Mouse (Mus musculus): Measurements from ENCODE around the gene Astl. TPM values are rescaled to one million over a fixed set of nuclear protein-coding genes. Genes with fewer than 3 reads are reported as not detected.
A peak's percentile ranks its signal among the peaks of the same experiment; 100 is the strongest.

The Astl gene
- polyA plus RNA-seq, 1 experiment from 2014 or later: not detected

- H3K27me3 ChIP-seq: peaks cover 33% of the 10 kb centered on the region
- H3K4me1 ChIP-seq (replicated peaks): peaks cover 6% of the 10 kb centered on the region
- H3K4me2 ChIP-seq: no peak overlapping the region
- H3K27ac ChIP-seq (replicated peaks): no peak overlapping the region
- H3K36me3 ChIP-seq: no peaks in the 10 kb centered on the region
- no peak for ATAC-seq (ENCODE audit: low read depth)
- no peak overlapping the region for H3K4me3 ChIP-seq
- WGBS: 17% methylated on average over 3 of the region's 3 CpGs
- H3K9me3 ChIP-seq: no peaks in the 10 kb centered on the region
- no peak overlapping the region for H3K9ac ChIP-seq
These were observed 2.7 kb downstream of the Astl start for GRCm38 (mm10) chr2:127341159-127341558.

DNA sequence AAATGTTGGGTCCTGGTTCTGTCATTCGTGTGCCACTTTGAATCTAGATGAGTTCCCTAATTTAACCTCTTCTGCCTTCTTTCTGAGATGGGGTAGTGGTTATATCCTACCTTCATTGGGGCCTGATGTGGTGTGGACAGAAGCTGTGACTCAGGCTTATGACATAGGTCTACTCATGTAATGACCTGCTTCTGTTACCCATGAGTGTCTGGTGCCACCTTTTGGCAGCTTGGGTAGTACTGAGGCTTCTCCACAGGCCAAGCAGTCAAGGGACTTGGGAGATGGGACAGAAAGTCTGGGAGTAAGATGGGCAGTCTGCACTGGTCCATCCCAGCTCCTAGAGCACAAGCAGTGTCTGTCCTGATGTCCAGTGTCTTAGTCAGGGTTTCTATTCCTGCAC lies 7.9 kb downstream of the Astl start:
- WGBS: 72% methylated on average over 1 of the region's 1 CpGs

DNA sequence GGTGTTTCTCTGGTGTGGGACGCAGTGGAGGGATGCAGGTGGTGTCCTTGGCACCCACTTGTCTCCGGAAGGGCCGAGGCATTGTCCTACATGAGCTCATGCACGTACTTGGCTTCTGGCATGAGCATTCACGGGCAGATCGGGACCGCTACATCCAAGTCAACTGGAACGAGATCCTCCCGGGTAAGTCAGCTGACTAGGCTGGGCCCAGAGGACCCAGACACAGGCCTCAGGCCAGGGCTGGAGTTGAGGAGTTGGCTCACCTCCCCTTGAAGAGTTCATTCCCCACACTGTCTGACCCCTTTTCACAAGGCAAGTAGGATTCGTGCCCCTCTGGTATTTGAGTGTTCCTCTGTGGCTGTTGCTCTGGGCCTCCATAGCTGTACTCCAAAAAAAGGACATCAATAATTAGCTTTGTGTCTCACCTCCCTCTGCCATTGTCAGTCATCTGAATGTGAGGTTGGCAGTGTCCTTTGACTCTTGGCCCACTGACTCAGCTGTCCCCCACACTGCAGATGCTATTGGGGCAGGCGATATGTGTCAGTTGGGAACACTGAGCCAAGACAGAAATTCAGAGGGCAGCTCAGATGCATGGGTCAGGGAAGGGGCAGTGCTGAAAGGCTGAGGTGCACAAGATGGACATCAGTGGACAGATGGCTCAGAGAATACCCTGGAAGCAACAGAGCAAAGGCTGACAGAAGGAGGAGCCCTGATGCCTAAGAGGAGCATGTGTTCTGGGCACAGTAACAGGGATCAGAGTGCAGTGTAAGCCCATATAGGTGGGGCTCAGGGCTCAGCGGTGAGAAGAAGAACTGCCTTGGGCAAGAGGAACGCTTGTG lies 8.9 kb downstream of the Astl start:
- Histone ChIP-seq H3K4me3 (no peak overlapping the region), H3K4me1 (replicated peaks) (no peaks in the 10 kb centered on the region), H3K4me2 (no peak overlapping the region), H3K9ac (no peak overlapping the region), H3K9me3 (no peaks in the 10 kb centered on the region), H3K27ac (replicated peaks) (no peak overlapping the region), H3K36me3 (no peaks in the 10 kb centered on the region), H3K27me3 (no peaks in the 10 kb centered on the region)
- 82% methylated on average over 13 of the region's 13 CpGs for WGBS
- no peak for ATAC-seq (ENCODE audit: low read depth)

More for the DNA sequence above, 7.9 kb downstream of the Astl start:
- no peak overlapping the region for H3K4me2 ChIP-seq
- H3K9me3 ChIP-seq: no peaks in the 10 kb centered on the region
- no peaks in the 10 kb centered on the region for H3K4me1 ChIP-seq (replicated peaks)
- no peaks in the 10 kb centered on the region for H3K36me3 ChIP-seq
- H3K4me3 ChIP-seq: no peak overlapping the region
- ATAC-seq (ENCODE audit: low read depth): no peak
- H3K9ac ChIP-seq: no peak overlapping the region
- H3K27me3 ChIP-seq: no peaks in the 10 kb centered on the region
- no peak overlapping the region for H3K27ac ChIP-seq (replicated peaks)

- H3K9me3 ChIP-seq: no peaks in the 10 kb centered on the region
- H3K36me3 ChIP-seq: no peaks in the 10 kb centered on the region
- H3K4me3 ChIP-seq: no peak overlapping the region
- 88% methylated on average over 4 of the region's 4 CpGs for WGBS
- peaks cover 21% of the 10 kb centered on the region for H3K27me3 ChIP-seq
- ATAC-seq (ENCODE audit: low read depth): no peak
- H3K9ac ChIP-seq: no peak overlapping the region
- no peak overlapping the region for H3K4me2 ChIP-seq
- no peaks in the 10 kb centered on the region for H3K4me1 ChIP-seq (replicated peaks)
- H3K27ac ChIP-seq (replicated peaks): no peak overlapping the region
These were observed 15.4 kb downstream of the Astl start for GRCm38 (mm10) chr2:127353881-127354280.

- peak; percentile 87 for ATAC-seq (ENCODE audit: low read depth)
- Histone ChIP-seq H3K9ac (peak within 1 kb of the TSS; percentile 53), H3K27me3 (peaks cover 83% of the 10 kb centered on the region), H3K36me3 (no peaks in the 10 kb centered on the region), H3K4me2 (peak within 1 kb of the TSS; percentile 62), H3K4me3 (peak within 1 kb of the TSS; percentile 42), H3K4me1 (replicated peaks) (peaks cover 17% of the 10 kb centered on the region), H3K27ac (replicated peaks) (no peak within 1 kb of the TSS), H3K9me3 (no peaks in the 10 kb centered on the region)
- under 1% methylated on average over 47 of the region's 49 CpGs for whole genome bisulfite sequencing
These were observed 24.2 kb downstream of the Astl start, which contains the start of gene Adra2b for GRCm38 (mm10) chr2:127362459-127363281. TSS of gene Adra2b (plus strand) at chr2:127363208.

DNA sequence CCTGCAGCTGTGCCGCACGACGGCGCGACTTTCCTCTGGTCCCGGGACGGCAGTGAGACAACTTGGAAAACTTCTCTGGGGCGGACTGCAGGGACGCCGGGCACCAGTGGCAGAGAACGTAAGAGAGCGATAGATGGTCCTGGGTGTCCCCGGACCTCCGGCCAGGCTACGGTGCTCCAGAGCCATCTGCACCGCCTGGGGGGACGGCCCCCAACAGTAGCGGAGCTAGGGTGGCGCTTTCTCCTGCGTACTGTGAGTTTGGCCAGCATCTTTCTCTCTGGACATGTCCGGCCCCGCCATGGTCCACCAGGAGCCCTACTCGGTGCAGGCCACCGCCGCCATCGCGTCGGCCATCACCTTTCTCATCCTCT lies 24.8 kb downstream of the Astl start:
- 2% methylated on average over 28 of the region's 28 CpGs for WGBS
- Histone ChIP-seq H3K4me2 (peak overlapping the region; percentile 62), H3K4me1 (replicated peaks) (peaks cover 17% of the 10 kb centered on the region), H3K27me3 (peaks cover 87% of the 10 kb centered on the region), H3K9me3 (no peaks in the 10 kb centered on the region), H3K9ac (peak overlapping the region; percentile 53), H3K36me3 (no peaks in the 10 kb centered on the region), H3K27ac (replicated peaks) (no peak overlapping the region), H3K4me3 (peak overlapping the region; percentile 42)
- peak; percentile 19; the same call in 1 of the 2 replicates for ATAC-seq (ENCODE audit: low read depth)

- 3% methylated on average over 20 of the region's 20 CpGs for WGBS
- no peak for ATAC-seq (ENCODE audit: low read depth)
- Histone ChIP-seq H3K36me3 (no peaks in the 10 kb centered on the region), H3K27ac (replicated peaks) (no peak overlapping the region), H3K9ac (no peak overlapping the region), H3K9me3 (no peaks in the 10 kb centered on the region), H3K4me1 (replicated peaks) (peaks cover 17% of the 10 kb centered on the region), H3K4me3 (peak overlapping the region; percentile 42), H3K27me3 (peaks cover 87% of the 10 kb centered on the region), H3K4me2 (peak overlapping the region; percentile 62)
These were observed 25.3 kb downstream of the Astl start for GRCm38 (mm10) chr2:127363696-127364095.

- no peak overlapping the region for H3K27ac ChIP-seq (replicated peaks)
- H3K9ac ChIP-seq: no peak overlapping the region
- peaks cover 17% of the 10 kb centered on the region for H3K4me1 ChIP-seq (replicated peaks)
- no peaks in the 10 kb centered on the region for H3K36me3 ChIP-seq
- H3K9me3 ChIP-seq: no peaks in the 10 kb centered on the region
- no peak for ATAC-seq (ENCODE audit: low read depth)
- 0 out of 2 replicates have a peak overlapping the region, but pooled peaks have one; percentile 42 for H3K4me3 ChIP-seq
- WGBS: 17% methylated on average over 8 of the region's 8 CpGs
- no peak overlapping the region for H3K4me2 ChIP-seq
- H3K27me3 ChIP-seq: peaks cover 85% of the 10 kb centered on the region
These were observed 26.0 kb downstream of the Astl start for GRCm38 (mm10) chr2:127364452-127364851.

DNA sequence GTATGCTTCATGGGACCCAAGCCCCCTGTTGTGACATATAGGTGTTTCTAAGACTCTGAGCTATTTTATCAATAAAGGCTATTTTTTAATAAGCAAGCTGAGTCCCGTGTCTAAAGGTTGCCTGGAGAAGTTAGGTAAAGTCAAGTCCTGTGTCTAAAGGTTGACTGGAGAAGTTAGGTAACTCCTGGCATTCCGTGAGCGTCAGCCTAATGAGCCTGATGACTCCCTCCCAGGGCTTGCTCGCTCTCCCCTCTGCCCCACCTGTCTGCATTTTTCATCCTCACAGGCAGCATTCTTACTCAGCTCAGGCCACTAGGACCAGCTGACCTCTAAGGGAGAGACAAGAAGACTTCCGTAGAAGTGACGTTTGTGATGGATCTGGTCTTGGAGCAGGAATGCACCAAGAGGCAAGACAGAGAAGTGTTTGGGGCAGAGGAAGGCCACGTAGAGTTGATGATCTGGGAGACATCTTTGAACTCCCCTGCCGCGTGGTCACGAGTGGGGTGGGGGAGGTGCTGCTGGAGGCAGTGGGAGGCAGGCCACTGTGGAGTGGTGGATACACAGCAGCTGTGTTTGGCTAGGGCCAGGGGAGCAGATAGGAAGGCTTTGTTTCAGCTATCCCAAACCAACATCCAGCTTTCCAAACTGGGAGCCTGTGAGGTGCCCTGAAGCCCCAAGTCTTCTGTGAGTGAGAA lies 28.8 kb downstream of the Astl start:
- Histone ChIP-seq H3K36me3 (no peaks in the 10 kb centered on the region), H3K4me3 (no peak overlapping the region), H3K27me3 (peaks cover 58% of the 10 kb centered on the region), H3K9me3 (no peaks in the 10 kb centered on the region), H3K4me1 (replicated peaks) (peaks cover 17% of the 10 kb centered on the region), H3K9ac (no peak overlapping the region), H3K27ac (replicated peaks) (no peak overlapping the region), H3K4me2 (no peak overlapping the region)
- 72% methylated on average over 10 of the region's 10 CpGs for WGBS
- no peak for ATAC-seq (ENCODE audit: low read depth)

GRCm38 (mm10) chr2:127369703-127370376 lies 31.4 kb downstream of the Astl start:
- no peak overlapping the region for H3K4me3 ChIP-seq
- 72% methylated on average over 5 of the region's 5 CpGs for WGBS
- no peak overlapping the region for H3K27ac ChIP-seq (replicated peaks)
- H3K9me3 ChIP-seq: no peaks in the 10 kb centered on the region
- no peaks in the 10 kb centered on the region for H3K4me1 ChIP-seq (replicated peaks)
- ATAC-seq (ENCODE audit: low read depth): no peak
- no peaks in the 10 kb centered on the region for H3K36me3 ChIP-seq
- peaks cover 33% of the 10 kb centered on the region for H3K27me3 ChIP-seq
- no peak overlapping the region for H3K4me2 ChIP-seq
- H3K9ac ChIP-seq: no peak overlapping the region

GRCm38 (mm10) chr2:127370561-127371483 lies 32.4 kb downstream of the Astl start:
- no peak overlapping the region for H3K27ac ChIP-seq (replicated peaks)
- H3K9me3 ChIP-seq: no peaks in the 10 kb centered on the region
- ATAC-seq (ENCODE audit: low read depth): no peak
- WGBS: 50% methylated on average over 9 of the region's 9 CpGs
- H3K4me1 ChIP-seq (replicated peaks): no peaks in the 10 kb centered on the region
- H3K4me2 ChIP-seq: no peak overlapping the region
- H3K36me3 ChIP-seq: no peaks in the 10 kb centered on the region
- no peak overlapping the region for H3K4me3 ChIP-seq
- H3K9ac ChIP-seq: no peak overlapping the region
- peaks cover 23% of the 10 kb centered on the region for H3K27me3 ChIP-seq

Data from neural tube, embryonic 13.5 days (tissue).